Mouse (Mus musculus) telencephalon, adult 2 months (tissue): ENCODE measurements around the gene Ptprg.

Source experiments
- DNase-seq: peaks from one replicate; pipeline ENCODE4 v3.0.0-alpha.2; 2011; ENCODE audit warnings: low read depth, low spot score

Ptprg gene

DNA sequence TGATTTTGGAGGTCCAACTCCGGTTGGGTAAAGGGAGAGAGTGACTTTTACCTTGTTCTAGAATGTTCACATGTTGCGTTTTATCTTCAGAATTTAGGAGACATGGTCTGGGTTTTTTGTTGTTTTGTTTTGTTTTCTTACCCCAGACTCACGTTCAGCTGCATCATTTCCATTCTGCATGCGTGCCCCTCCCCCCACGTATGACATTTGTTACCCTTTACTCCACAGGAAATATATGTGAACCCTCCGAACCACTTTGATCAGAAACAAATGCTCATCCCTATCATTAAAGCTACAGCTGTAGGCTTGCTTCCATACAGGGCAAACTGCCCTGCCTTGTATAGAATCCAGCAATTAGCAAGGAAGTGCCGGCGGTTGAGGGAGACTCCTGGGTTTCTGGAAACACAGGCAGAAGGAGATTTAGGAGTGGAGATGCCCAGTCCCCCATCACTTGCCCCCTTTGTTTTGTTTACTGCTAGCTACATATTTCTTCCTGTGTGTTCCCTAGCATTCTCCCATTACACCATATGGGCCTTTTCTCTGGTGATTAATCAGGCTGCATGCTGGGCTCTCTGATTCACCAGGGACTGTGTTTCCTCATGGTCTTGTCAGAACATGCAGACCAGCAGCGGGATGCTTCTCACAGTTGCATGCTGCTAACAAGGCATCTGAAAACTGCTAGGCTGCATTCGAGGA, 130.2 kb downstream of the Ptprg start:
- DNase-seq, result no peak

DNA sequence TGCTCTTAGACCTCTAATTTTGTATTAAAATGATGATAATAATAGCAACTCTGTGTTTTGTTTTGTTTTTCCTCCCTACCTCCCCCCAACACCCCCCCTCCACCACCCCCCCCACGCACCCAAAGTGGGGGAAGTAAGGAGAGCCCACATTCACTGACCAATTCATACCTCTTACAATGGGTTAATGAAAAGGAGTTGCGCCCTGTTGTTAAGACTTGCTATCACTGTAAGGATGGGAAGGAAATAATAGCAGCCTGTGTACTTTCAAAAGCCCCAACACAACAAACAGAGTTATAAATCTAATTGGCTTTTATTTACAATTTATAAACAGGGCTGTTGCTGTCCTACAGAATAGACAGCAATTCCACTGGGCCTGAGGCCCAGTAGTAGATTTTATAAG, 130.8 kb downstream of the Ptprg start:
- DNase-seq, result no peak

DNA sequence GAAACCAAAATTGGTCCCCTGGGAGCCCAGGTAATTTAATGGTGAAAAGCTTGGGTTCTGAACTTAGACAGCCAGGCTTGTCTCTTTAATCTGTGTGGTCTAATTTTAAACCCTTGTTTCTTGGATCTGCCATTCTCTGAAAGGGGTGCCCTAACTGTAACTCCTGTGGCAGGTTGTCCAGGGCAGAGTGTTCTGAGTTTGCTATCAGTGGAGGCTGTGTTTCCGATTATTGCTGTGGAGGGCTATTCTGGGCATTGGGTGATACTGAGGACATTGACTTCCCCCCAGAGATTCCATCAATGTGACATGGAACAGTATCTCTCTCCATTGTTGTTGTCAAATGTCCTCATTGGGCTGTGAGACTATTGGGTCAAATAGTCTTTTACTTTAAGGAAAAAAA, 134.2 kb downstream of the Ptprg start:
- DNase-seq, result no peak

DNA sequence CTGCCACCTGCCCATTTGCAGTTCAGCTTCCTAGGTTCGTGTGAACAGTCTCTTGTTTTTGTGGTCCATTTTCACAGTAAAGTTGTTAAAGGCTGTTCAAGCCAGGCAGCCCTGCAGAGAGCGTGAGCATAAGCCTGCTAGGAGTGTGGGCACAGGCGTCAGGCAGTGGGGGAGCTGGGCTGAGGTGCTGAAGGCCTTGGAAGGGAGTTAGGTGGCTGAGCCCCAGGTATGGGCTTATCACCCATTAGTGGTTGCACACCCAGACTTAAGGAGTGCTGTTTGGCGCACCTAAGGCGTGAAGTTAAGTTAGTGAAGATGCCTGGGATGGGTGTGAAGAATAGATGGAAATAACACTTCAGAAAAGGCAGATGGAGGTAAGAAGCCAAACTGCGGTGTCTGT, 134.8 kb downstream of the Ptprg start:
- DNase-seq, result peak; percentile 9

DNA sequence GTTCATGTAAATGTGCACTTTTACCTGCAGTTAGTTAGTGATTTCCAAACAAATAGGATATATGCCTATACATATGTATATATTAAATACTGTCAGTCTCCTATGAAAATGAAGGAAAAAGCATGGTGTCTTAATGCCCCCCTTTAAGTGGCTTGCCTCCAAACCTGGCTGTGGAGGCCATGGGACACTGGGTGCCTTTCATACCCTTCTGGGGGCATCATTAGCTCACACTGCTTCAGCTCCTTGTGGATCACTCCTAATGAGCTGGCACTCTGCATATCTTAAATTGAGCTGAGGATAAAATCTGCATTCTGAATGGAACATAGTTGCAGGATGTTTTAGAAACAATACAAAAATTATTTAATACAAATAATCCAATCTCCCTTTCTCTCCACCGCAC, 136.7 kb downstream of the Ptprg start:
- no peak for DNase-seq

DNA sequence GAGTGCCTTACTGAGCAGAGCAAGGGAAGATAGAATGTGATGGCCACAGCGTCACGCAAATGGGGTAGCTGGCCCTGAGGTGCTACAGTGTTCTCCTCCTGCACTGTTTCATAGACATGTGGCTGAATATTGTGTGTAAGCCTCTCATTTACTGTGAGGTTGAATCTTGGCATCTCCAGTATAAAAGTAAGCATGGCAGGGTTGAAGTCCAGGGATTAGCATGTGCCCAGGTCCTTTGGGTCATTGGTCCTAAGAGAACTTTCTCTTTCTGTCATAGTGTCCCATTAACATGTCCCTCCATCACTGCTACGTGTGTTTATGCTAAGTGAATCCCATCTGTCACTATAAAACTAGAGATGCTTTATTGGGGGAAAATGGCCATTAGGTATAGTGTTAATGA, 138.2 kb downstream of the Ptprg start:
- DNase-seq, result no peak

DNA sequence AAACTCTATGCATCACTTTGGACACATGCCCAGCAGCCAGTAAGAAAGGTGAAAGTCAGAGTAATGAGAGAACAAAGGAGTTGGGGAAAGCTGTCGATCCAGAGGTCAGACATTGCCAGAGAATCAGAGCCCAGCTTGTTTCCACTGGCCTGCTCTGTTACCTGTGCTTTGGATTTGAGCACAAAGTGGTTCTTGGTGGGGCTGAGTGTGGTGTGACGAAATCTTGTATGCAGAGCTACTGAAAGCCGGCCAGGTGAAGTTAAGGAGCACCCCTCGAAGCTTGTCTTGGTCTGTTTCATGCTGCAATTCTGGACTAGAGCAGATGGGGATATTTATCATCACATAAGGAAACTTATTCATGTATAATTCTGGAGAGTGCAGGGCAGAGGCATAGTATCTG, 145.5 kb downstream of the Ptprg start:
- DNase-seq, result no peak

DNA sequence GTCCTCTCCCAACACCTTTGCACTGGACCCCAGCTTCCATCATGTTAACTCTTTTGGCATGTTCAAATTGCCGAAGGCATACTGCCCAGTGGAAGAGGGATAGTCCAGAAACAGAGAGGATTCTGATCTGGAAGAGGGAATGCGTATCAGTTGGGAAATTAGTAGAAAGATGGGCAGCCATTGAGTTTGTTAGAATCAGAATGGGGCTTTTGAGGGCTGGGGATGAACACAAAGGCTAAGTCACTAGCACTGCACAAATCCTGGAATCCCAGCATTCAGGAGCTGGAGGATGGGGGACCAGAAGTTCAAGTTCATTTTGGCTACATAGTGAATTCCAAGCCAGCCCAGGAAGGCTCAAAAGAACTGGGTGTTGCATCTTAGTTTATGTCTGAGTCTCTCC, 146.3 kb downstream of the Ptprg start:
- DNase-seq, result no peak

DNA sequence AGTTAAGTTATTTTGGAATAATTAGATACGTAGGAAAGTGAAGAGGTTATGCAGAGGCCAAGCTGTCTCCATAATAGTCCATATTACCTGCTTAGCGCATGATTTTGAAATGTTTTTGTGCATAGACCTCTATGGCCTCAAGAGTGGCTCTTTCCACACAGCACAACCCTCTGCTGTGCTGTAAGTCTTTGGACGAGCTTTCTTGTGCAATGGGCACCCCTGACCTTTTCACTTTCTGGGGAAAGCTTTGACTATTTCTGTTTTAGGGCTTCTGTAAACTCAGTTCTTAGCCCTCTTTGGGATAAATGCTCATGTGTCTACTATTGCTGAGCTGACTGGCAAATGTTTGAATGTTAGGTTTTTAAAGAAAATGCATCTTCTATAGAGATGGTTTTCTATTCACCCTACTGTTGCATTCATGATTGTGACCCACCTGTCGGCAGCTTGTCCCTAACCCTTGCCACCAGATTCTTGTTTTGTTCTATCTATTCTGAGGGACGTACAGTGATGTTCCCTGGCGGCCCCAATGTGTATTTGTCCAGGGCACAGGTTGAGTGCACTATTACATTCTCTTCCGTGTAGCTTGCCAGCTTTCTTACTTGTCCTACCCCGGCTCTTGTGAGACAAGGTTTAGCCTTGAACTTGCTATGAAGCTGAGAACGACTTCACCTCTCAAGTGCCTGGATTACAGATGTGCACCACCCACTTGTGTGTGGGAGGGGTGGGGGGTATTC, 148.4 kb downstream of the Ptprg start:
- no peak for DNase-seq

DNA sequence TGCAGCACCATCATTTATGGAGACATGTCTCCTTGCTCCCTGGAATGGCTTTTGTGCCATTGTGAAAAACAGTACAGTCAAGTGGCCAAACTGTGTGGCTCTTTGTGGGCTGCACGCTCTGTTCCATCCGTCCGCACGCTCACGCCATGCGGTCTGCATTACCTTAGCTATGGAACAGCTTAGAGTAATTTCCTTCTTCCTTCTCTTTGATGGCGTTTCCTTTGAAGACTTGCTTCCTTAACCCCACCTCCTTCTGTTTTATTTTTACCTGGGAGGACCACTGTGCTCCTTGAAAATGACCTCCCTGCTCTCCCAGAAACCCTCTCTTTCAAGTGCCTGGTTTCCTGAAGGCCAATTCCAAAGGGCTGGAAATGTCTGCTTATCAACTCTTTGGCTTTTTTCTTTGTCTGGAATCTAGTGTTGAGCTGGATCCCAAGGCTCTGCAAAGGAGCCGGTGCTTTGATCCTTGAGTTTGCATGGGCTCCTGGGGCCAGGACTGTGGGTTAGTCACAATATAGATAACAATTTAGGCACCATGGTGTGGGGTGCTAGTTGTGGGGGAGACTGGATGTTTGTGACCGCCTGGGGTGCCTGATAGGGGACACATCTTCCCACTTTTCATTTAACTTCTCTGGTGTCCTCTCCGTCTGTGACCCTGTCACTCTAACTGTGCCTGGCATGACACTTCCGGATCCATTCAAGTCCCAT, 149.6 kb downstream of the Ptprg start:
- no peak for DNase-seq

DNA sequence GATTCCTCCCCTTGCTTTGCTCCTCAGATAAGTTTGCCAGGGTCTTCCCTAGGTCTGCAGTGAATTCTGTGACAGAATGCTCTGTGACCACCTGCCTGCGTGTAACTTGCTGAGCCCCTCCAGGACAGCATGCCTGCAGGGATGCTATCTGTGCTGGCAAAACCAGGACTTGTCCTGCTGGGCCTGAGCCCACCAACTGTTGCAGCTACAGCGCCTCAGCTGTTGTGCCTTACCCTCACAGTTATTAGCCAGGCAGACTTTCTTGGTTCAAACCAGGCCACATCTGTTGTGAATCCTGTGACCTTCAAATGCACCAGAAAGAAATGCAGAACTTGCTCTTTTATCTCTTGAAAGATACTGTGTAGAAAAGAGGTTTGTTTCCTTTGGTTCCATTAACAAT, 151.5 kb downstream of the Ptprg start:
- no peak for DNase-seq

DNA sequence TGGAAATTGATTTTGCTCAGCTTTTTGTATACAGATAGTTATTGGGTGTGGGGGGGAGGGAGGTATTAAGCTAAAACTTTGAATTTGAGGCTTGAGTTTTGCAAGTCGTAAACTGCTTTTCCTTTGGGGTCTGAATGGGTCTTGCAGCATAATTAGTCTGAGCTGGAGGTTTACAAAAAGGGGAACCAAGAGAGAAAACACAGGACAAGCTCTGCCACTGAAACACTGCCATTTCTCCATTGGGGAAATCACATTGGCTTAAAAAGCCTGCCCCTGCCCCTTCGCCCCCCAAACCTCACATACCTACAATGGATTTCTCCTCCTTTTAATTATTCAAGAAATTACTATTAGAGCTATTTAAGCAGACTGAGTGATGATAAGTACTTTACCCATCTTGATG, 156.0 kb downstream of the Ptprg start:
- no peak for DNase-seq

DNA sequence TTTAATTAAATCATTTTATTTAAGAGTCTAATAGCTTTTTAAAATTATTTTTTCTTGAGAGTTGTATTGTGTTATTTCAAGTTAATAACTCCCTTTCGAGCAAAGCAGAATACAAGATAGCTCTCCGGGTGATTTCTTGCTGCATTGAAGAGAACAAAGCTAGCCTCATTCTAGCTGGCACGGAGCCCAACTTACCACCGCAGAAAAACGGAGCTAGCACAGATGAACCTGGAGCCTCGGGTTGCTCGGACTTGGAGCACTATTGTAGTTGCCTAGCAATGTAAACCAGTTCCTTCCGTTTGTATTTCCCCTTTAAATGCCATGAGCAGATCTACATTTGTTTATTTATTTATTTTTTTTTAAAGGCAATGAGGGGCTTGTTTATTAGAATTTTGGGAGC, 156.5 kb downstream of the Ptprg start:
- peak; percentile 12 for DNase-seq

DNA sequence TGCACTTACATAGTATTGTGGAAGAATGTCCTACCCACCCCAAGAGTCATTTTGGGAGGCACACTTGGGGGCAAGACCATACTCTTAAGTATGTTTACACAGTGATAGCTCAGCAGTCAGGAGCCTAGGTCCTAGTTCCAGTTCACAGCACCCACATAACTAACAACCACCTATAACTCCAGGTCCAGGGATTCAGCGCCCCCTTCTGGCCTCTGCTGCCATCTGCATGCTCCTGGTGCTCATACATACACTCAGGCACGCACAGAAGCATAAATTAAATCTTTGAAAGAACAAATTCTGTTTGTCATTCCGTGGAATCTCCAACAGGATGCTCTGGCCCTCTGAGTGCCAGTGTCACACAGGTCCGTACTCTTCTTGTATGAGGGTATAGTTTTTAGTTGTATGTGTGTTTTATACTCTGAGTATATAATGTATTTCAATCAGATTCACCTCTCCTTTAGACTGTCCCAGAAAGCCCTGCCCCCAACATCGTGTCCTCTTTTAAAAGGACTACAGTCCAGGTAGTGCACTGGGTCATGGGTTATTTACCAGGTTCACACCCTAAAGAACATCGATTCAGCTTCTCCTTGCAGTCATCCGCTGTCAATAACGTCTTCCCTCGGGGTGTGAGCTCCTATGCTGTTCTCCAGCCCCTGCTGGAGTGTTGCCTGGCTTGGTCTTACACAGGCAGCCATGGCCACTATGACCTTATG, 157.2 kb downstream of the Ptprg start:
- no peak for DNase-seq

DNA sequence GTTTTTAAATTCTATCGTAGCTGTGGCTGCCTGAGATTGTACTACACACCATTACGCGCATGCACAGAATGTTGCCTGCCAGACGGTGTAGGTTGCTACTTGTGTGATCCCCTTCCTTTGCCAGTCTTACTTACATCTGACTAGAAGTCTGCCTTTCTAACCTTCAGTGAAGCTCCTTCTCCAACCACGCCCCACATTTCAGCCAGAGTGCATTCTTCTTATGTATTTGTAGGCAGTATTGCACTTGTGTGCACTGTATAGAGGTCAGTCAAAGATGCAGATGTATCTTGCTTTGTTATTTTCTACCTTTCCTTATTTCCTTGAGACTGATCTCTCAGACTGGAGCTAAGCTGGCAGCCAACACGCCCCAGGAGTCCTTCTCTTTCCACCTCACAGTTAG, 158.8 kb downstream of the Ptprg start:
- DNase-seq, result no peak

DNA sequence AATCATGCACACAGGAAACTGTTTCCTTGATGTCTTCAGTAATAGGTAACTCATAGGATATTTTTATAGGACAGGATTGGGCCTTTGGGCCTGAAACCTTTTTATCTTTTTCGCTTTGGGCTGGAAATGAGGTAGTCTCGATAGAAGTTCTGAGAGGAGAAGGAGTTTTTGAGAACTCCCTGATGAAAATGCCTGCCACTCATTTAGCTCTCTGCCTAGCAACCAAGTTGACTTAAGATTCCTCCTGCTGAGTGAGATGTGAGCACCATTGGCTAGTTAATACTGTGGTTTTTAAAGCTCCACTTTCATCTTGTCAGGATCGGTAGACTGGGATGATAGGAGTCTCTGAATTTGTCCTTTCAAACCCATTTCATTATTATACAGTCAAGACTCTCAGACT, 162.9 kb downstream of the Ptprg start:
- no peak for DNase-seq

DNA sequence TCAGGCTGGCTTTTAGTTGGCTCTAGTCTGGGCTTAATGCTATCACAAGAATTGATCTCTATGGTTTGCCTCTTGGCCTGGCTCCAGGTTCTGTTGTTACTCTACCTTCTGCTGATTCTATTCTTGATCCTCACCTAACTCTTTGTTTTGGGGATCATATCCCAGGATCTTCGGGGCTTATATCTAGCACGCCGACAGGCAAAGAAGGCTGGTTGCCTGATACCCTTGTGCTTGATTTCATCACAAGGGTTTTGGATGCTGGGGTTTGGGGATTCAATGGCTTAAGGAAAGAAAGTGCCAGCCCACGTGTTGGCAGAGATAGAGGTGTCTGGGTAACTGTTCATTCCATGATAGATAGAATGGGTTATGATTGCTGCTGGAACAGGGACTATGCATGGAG, 164.9 kb downstream of the Ptprg start:
- DNase-seq, result no peak

DNA sequence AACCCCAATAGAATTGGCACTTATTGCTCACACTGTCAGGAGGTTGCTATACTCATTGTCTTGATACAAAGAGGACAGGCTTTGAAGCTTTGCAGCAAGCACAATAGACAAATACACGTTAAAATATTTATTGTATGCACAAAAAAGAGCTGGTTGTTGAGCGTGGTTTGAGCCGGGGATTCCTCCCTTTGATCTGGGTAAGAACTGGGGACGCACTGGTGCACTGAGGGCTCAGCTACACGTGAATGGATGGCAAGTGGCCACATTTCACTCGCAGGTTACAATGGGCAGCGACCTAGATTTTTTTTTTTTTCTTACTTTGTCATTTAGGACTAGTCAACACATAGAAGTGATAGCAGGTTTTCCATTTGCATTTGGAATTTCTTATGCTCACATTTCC, 165.9 kb downstream of the Ptprg start:
- no peak for DNase-seq

DNA sequence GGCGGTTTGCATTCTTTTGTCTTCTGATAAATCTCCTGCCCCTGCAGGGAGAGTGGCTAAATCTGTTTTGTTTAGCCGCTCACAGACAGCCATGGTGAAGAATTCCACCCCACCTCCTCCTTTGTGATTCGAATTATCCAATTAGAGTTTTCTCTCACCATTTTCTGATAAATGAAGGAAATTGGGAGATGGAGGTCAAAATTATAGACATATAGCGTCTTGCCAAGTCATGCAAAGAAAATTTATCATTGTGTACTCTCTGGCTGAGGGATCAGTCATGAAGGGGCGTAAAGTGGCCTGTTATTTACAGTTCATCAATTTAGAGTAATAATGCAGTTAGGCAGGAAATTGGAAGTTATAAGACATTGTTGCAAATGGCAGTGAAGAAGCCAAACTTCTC, 168.8 kb downstream of the Ptprg start:
- DNase-seq, result no peak

DNA sequence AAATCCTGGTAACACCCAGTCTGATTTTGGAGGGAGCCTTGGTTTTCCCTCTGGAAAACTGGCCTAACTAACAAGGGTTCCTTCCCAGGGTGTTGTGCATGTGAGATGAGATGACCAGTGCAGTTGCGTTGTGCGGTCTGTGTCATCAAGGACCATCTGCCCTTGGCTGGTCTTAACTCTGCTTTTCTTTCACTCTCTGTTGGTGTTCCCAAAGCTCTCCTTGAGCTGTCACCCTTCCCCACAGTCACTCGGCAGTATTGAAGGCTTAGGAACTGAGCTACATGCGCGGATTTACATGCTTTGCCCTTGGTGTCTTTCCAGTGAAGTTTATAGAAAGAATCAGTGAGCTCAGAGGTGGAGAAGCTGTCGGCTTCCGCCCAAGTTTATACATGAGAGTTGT, 170.5 kb downstream of the Ptprg start:
- DNase-seq, result no peak

DNA sequence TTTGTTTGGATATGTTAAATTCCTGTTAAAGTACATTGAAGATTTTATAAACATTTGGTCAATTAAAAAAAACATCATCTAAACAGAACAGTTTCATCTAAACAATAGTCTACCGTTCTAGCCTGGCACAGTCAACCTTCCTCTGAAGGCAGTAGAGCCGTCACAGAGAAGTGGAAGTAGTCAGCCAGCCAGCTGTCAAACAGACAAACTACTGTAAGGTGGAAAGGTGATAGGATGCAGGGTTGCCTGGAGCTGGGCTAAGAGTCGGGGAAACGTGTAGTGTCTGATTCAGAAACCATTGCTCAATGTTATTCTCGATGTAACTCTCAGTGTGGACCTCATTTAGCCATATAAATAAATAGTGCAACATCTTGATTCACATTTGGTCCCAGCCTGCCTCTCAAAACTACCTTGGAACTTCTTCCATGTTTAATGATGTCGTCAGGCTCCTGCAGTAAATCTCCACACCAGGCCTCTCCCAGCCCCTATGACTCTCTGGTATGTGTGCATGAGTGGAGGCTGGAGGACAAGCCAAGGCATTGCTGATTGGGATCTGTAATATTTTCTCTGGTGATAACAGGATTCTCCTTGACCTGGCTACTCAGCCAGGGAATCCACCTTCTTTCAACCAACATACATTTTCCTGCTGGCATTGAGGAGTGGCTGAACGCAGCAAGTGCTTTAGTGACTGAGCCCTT, 178.0 kb downstream of the Ptprg start:
- DNase-seq, result no peak

DNA sequence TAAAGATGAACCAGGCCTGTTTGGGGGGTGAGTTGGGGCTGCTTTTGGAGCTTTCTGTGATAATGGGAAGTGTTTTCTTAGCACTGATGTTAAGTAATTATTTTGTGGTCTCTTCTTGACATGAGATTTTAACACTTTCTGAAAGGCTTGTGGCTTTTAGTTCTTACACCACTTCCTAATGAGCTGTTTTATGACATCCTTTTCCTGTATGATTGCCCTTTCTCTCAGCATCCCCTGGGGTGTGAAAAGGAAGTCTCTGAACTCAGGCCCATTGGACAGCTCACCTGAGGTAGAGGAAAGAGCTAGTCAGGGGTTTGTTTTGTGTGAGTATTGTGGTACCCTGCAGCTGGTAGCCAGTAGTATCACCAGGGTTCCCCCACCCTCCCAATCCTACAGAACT, 179.0 kb downstream of the Ptprg start:
- no peak for DNase-seq
